Mouse (Mus musculus): ENCODE measurements around the gene Rnf187.

Gene Rnf187

DNA sequence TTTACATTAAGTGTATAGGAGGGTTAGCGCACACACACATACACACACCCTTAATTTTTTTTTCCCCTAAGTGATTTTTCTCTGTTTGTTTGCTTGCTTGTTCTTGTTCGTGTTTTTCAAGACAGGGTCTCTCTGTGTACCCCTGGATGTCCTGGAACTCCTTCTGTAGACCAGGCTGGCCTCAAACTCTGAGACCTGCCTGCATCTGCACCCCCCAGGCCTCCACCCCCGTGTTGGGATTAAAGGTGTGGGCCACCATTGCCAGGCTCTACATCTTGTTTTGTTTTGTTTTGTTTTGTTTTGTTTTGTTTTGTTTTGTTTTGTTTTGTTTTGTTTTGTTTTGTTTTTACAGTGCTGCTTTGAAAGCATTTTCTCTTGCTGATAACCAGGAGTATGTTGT lies 8.6 kb upstream of the Rnf187 start:
- no peak for DNase-seq

DNA sequence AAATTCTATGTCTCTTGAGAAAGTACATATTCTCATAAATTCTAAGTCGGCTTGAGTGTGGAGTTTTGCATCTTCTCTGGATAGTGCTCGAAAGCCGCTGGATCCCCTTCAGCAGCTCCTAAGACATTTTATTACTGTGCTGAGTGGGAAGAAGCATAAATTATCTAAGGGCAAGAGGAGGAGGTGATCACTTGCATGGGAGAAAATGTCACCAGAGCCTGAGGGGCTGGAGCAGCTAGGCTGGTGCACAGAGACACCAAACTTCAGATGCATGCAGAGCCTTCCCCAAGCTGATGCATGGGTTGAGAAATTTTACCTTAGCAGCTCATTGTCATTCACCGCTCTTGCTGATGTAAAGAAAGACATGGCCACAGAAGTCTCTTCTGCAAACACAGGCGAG lies 5.4 kb upstream of the Rnf187 start:
- no peak for DNase-seq

DNA sequence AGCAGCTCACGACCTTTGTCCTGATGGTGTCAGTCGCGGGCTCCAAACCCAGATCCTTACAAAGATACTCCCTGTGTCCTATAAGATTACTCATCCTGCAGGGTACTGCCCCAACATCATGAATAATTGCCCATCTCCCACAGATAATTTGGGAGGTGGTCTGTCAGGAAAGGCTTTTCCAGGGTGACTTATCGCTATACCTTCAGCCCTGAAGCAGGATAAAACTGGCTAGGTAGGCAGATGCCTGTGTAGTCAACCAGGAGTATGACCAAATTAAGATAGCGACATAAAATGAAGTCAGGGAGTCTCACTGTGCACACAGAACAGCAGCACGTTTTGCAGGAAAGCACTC lies 348 bp upstream of the Rnf187 start:
- DNase-seq: no peak

DNA sequence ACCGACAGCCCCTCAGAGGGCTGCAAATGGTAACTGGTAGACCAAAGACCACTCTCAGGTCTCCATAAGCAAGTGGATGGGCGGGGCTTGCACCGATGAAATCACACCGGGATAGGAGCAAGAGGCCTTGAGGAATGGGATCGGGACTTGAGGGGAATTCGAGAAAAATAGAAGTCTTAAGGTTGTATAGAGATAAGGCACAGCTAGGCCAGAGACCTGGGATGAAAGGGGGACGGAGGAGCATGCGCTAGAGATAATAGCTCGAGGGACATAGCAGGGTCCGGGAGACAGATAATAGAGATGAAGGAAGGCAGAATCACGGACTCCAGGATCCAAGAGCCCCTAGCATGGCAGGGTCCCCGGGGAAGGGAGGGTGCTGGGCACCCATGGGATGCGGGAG lies 807 bp downstream of the Rnf187 start:
- no peak for DNase-seq

DNA sequence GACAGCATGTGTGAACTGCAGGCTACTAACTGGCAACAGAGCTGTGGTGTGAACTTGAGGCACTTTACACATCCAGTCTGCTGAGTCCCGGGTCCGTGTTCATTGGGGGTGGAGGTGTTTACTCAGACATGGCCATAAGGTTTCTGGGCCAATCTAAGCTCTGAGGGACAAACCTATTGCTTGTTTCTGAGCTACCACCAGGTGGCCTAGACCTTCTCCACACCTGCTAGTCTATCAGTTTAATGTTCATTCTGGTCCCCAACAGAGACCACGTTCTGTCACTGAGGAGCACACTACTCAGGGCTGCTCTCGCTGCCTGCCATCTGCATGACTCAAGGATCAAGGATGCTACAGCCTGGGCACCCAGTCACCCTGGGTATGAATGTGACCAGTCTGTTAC lies 7.1 kb downstream of the Rnf187 start:
- no peak for DNase-seq

DNA sequence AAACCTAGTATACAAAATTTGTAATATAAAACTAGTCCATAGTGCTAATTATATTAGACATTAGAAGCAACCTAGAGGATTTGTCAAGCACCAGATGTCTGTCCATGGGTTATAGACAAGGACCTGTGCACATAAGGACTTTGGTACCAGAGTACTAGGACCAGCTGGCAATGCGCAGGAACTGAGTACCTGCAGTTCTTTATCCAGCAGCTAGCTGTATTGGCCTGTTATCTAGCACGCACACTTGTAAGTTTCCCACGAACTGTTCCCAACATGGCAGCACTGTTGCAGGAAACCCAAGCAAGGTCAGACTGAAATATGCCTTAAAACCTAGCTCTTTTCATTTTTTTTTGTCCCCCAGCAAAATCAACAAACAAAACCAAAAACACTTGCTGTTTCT lies 8.5 kb downstream of the Rnf187 start:
- DNase-seq: no peak

DNA sequence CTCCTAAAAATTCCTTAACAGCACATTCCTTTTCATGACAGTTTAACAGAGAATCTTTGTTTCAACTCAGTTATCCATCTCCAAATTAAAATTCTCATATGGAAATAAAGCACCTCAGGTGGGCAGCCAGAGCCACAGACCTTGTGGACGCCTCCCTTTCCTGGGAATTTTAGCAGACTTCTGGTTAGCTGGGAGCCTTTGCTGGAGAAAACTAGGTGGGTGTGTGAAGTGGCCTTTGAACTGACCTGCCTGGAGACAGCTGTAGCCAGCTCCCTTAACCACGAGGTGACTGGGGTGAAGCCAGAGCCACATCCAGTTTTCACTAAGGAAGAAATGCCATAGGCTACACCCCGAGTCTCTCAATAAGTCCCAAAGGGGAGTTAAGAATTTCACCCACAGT lies 9.1 kb downstream of the Rnf187 start:
- no peak for DNase-seq

DNA sequence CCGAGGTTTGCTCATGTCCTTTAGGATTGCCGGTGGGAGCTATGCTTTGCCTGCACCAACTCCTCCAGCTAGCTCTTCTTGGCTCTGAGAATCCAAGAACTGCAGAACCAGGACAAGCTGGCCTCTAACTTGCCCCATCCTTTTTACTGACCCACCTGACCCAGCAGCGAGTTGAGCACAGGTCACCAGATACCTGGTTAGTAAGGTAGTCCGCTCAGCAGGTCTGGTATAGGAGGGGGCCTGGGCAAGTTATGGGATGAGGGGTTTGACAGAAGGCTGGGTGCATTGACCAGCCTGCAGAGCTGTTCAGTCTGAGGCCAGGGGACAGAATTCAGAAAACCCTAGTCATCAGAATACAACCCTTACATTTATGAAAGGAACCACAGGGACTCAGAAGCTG lies 9.7 kb downstream of the Rnf187 start:
- DNase-seq: no peak

DNA sequence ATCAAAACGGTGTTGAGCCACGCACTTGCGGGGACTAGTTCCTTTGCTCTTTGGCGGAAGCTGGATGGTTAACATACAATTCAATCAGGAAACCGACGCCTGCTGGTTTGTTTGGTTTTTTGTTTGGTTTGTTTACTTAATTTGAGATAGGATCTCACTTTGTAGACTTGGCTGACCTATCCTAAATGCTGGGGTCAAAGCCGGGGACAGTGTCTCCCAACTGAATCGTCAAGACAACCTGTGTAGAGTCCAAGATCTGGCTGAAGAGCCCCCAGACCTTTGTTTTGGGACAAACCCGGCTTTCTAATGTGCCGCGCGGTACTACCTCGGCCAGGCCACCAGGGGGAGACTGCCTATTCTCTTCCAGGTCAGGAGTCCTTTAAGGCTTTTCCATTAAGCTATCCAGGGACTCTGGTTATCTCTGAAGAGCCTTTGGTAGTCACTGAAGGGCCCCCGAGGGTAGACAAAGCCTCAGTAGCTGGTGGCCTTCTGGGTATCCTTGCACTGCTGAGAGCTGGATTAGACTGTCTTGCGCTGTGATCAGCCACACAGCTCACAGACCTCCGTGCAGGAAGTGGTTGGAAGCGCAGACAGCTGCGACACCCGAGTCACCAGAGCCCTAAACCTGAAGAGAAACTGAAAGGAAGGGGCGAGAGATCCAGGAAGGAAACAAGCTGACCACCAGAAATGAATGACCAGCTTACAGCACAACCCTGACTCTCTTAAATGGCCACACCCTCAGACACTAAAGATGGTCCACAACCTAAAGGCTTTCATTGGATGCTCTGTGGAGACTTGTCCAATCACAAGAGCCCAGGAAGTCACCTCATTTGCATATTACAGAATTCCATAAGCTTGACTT lies 10.7 kb downstream of the Rnf187 start:
- peak; percentile 59 to 67 for DNase-seq

DNA sequence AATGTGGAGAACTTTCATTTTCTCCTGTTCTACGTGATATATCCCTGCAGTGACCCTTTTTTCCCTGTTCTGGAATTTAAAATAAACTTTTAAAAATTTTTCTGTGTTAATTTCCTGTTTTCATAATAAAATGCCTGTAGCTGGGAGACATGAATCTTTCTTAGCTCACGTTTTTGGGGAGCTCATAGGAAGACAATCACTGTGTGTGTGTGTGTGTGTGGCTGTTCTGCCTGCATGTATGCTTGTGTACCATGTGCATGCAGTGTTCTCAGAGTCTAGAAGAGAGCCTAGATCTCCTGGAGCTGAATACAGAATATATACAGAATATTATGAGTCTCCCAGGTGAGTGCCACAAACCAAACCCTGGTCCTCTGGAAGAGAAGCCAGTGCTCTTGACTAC lies 11.7 kb downstream of the Rnf187 start:
- no peak for DNase-seq

DNA sequence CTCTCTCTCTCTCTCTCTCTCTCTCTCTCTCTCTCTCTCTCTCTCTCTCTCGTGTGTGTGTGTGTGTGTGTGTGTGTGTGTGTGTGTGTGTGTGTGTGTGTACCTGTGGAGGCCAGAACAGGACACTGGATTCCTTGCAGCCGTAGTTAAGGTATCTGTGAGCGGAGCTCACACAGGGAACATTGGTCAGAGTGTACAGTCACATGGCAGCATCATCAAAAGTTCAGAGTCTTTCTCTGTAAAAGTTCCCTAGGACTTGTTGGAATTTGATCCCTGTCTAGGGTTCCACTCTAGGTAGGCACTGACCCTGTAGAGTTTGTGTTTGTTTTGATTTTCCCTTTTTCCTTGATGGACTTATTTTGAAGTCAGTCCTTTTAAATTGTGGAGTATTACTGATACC lies 12.1 kb downstream of the Rnf187 start:
- no peak for DNase-seq

DNA sequence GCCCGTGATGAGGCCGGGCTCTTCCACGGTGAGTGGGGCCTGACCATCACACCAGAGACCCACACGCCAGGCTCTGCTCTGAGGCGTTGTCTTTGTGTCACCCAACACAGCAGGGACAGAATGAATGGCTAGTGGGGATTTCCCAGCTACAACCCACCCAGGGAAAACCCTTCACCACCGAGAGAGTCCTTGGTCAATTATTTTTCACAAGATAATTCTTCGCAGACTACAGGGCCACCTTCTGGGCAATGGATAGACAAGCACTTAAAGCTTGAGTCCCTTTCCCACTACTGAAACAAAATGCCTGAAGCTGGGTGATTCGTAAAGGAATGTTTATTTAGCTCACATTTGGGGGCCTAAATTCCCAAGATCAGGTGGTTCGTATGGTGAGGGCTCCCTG lies 16.3 kb downstream of the Rnf187 start:
- DNase-seq: no peak

DNA sequence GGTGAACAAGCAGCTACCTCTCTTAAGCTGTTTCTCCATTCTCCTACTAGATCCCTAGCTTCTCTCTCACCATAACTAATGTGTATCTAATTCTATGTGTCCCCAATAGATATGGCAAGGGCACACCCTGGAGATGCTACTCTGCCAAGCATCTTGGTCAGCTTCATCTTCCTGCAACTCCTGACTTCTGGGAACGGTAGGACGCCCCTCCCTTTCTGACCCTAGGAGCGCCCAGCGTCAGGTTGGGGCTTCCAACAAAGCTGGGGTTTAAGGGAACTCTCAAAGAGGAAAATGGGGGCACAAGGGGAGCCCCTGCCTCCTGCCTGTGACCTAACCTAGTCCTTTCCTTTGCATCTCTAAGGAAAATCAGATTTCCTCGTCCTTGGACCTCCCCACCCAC lies 20.0 kb downstream of the Rnf187 start:
- DNase-seq: no peak

DNA sequence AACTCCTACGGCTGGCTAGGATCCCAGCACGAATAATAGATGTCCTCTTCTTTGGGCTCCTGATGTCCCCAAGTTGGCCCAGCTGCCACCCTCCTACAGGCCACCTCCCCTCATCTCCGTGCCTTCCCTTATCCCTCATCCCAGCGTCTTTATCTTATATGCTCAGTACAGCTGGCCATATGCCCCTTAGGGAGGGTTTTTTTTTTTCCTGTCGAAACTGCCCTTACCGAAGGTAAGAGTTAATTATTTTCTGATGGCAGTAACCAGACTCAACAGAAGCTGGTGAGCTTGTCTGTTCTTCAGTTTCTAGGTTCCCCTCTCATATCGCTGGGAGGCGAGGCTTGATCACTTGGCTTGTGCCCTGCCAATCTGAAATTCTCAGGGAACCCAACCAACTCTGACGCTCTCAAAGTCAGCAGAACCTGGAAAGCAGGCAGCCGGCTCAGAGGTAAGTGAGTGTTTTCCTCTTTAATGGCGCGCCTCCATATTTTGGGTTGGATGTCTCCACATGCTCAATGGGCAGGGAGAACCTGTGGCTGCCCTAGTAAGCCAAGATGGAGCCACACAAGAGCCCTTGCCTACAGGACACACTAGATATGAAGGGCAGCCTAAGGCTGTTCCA lies 20.9 kb downstream of the Rnf187 start, which contains the start of gene Btnl10:
Gene Btnl10 (plus strand): TSS at position 164 of the 622 bp plus-strand sequence.
- no peak for DNase-seq

DNA sequence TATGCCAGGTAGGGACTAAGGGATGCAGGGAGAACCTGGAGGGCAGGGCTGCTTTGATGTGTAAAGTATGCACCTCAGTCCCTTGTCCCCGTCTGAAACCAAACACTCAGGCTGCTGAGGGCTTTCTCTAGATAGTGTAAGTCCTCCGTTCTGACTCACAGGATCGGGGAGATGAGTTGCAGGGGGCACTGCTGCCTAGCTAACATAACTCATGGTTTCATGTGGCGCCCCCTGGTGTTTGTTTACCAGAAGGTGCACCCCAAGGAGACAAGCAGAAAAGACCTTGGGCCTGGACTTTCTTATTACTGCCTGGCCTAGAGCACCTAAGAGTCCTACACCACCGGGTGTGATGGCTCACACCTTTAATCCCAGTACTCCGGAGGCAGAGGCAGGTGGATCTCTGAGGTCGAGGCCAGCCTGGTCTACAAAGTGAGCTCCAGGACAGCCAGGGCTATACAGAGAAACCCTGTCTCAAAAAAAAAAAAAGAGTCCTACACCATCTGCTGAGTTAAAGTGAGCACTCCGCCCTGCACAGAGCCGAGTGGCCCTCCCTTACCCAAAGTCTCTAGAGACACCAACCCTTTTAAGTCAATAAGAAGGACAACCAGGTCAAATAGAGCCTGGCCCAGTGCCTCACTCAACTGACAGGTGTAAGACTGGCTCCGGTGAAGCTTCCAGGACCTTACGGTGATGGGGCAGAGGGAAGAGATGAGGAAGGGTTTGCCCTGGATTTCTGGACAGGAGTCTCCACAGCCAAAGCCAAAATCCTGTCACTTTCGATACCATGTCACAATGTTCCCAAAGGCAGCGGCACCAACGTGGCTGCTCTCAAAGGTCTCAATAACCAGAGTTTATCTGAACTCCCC lies 21.6 kb downstream of the Rnf187 start:
- peak in 1 of 2 experiments; percentile 57 for DNase-seq

DNA sequence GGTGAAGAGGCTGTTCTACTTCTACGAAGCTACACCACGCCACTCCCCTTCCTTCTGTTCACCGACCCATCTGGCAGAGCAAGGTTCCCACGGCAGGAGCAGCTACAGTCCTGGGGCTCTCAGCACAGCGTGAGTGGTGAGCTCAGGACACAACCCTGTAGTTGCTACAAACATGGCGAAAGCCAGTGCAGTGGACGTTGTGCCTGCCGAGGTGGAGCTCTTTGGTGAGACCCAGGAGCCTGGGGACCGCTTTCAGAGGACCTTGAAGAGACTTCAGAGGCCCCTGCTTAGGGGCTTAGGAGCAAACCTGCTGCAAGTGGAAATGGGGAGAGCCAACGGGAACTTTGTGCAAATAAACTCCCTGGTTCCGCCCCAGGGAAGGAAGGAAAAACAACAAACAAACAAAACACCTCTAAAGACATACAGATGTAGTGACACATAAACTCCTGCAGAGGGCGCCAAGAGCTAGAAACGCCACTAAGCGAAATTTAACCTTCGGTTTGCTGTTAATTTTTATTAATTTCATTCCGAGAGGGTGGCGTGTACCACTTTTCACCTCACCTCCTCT lies 24.2 kb downstream of the Rnf187 start:
- peak in 1 of 2 experiments; percentile 5 for DNase-seq

DNA sequence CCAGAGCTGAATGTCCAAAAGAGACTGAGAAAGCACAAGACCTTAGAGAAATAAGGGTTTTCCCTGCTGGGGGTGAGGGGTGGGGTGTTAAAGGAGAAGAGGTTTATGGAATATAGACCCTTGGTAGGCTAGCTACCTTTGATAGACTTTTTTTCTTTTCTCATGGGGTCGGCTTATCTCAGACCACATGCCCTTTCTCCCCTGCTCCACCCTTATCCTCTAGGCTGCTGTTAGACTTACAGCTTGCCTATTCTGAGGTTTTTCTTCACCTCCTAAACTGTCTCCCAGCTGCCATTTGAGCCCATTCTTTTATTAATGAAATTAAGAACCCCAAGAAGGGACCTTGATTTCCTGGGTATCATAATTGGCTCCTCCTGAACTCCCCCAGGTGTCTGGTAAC lies 24.9 kb downstream of the Rnf187 start:
- DNase-seq: no peak

DNA sequence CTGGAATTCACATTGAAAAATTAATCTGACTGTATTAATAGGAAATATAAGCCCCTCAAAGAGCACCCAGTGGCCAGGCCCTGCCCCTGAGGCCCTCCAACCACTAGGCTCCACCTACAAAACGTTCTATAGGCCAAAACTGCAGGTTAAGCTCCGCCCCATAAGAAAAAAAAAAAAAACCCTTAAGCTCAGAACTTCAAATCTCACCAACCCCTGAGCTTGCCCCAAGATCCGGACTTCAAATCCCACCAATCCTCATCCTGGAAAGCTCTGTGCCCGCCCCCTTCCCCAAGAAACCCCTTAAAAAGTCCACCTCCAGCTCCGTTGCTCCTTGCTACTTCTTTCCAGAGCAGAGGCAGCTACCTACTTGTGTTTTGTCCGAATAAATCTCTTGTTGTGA lies 33.9 kb downstream of the Rnf187 start:
- peak in 1 of 2 experiments; percentile 8 for DNase-seq

DNA sequence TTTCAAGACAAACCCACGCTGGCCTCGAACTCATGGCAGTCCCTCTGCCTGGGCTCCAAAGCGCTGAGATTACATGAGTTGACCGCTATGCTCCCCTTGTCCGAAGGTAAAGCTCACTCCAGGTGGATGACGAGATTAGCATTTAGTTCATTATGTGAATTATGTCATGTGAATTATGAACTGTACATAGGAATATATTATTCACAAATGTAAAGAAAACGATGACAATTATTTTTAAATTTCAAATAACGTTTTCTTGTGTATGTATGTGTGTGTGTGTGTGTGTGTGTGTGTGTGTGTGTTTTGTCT lies 34.4 kb downstream of the Rnf187 start:
- DNase-seq: no peak

DNA sequence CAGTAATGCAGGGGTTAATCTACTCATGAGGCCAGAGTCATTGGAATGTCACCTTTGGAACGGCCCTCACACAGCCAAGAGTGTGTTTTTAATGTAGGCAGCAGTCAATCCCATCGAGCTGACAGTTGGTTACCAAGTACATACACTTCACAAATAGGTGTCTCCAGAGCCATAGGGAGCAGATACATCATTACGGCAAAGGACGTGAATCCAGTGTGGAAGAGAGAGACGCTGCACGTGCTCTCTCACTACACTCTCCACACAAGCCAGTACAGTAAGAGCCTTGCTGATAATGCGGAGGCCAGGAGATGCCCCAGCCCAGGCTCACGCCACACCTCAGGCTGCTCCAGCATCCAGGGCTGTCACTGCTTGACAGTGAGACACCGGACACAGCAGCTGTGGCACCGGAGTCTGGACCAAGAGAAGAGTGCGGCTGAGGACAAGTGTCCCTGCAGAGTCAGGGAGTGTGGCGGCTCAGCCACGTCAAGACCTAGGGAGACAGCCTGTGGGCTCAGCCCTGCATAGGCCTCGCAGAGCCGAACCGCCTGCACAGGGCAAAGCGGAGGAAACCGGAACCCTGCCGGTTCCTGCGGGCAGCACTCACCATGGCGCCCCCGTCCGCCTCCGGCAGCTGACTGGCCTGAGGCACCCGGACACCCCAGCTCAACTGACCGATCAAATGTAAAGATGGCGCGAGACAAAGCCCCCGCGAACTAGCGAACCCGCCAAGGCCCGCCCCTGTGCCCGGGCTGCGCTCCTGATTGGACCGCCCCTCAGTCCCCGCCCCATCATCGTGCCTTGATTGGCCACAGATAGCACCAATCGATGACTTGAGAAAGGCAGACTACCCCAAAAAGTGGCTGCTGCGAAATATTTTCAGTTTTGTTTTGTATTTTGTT lies 35.0 kb downstream of the Rnf187 start, which contains the start of gene Zfp39:
Gene Zfp39 (minus strand): TSS at position 715 of the 899 bp plus-strand sequence.
- DNase-seq: peak; percentile 94 to 99

DNA sequence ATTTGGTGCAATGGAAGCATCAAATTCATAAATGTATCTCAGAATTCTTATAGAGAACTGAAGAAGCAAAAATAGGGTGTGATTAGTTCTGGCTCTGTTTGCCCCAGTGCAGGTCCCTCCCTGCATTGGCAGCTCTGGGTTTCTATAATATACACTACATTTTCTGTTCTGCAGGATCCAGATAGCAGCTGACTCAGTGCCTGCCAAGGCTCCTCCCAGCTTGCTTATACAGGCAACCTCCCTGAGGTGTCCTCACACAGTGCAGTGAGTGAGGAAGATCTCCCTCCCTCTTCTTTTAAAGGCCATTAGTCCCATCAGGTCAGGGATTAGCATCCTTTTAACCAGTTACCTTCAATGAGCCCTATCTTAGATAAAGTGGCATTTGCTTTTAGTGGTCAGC lies 37.6 kb downstream of the Rnf187 start:
- DNase-seq: no peak

DNA sequence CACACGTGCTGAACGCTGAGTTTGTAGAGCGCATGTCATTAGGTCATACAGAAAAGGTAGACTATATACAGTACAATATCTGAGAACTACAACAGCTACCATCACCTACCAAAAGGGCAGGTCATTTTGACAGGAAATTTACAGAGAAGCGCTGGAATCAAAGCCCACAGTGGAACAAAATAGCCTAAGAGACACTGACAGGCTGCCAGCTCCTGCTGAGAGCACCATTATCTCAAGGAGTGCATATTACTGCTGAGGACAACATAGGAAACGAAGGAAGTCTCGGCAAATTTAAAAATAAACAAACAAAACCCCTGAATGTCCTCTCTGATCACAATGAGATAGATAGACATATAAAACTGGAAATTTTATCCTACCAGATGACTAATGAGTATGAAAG lies 41.2 kb downstream of the Rnf187 start:
- DNase-seq: no peak

Measured in spleen, adult 18-20 months (tissue).